ENCODE assay signal across 8 mouse cellular contexts in genomic region chr7:132813416-132814088, GRCm38 (mm10). TPM values are rescaled to one million over a fixed set of nuclear protein-coding genes. Genes with fewer than 3 reads are reported as not detected.
DNase-seq lines count a peak whose midpoint lies in the region; ATAC-seq and TF ChIP-seq lines count a peak whose summit lies in the region.

TSS of gene Fam53b (minus strand) at chr7:132813886.

- intact Hi-C loops in gastrocnemius, postnatal 36 days (cut with DNase I) = loop anchor here (5.0 to 10.0 kb wide), 5 partner anchors 76 to 239 kb away; partner anchors contain the start of gene Oat

- H3K27ac ChIP-seq in intestine, embryonic 14.5 days (ENCODE audit: low read depth) = peak within 1 kb of the TSS; percentile 90
- peak within 1 kb of the TSS; percentile 90 for H3K27ac ChIP-seq in limb, embryonic 11.5 days (replicated peaks; ENCODE audit: low read depth, low read length)
- peak within 1 kb of the TSS; percentile 93 for H3K27ac ChIP-seq in midbrain, embryonic 12.5 days (replicated peaks)
- H3K27ac ChIP-seq in spleen, adult 2 months (ENCODE audit: insufficient read depth, low read length) = peak within 1 kb of the TSS; percentile 96

- under 1% methylated on average over 78 of the region's 85 CpGs for WGBS in intestine, embryonic 14.5 days
- under 1% methylated on average over 79 of the region's 85 CpGs for WGBS in limb, embryonic 11.5 days
- under 1% methylated on average over 71 of the region's 85 CpGs for WGBS in midbrain, embryonic 12.5 days
- WGBS in spleen, adult 2 months = under 1% methylated on average over 80 of the region's 85 CpGs

- H3K27me3 ChIP-seq in intestine, embryonic 14.5 days (replicated peaks; ENCODE audit: control insufficient read depth, insufficient read depth, low read length) = no peaks in the 10 kb centered on the region
- H3K27me3 ChIP-seq in limb, embryonic 11.5 days (ENCODE audit: control insufficient read depth, insufficient read depth, low read length) = no peaks in the 10 kb centered on the region
- no peaks in the 10 kb centered on the region for H3K27me3 ChIP-seq in midbrain, embryonic 12.5 days
- H3K27me3 ChIP-seq in spleen, adult 2 months (ENCODE audit: control insufficient read depth, insufficient read depth, low read length) = no peaks in the 10 kb centered on the region

- peaks cover 40% of the 10 kb centered on the region for H3K4me1 ChIP-seq in intestine, embryonic 14.5 days (replicated peaks; ENCODE audit: control insufficient read depth, insufficient read depth, low read length)
- peaks cover 48% of the 10 kb centered on the region for H3K4me1 ChIP-seq in limb, embryonic 11.5 days (ENCODE audit: control insufficient read depth, insufficient read depth, low read length)
- peaks cover 59% of the 10 kb centered on the region for H3K4me1 ChIP-seq in midbrain, embryonic 12.5 days
- H3K4me1 ChIP-seq in spleen, adult 2 months (ENCODE audit: control insufficient read depth, insufficient read depth, insufficient read length) = peaks cover 12% of the 10 kb centered on the region; the same call in 1 of the 2 replicates

- TF ChIP-seq POLR2A in spleen, adult 2 months (IDR thresholded peaks at IDR 0.05; ENCODE audit: low read depth, low read length) = no peak

- no peaks in the 10 kb centered on the region for H3K9me3 ChIP-seq in intestine, embryonic 14.5 days (ENCODE audit: control insufficient read depth, low read length)
- H3K9me3 ChIP-seq in limb, embryonic 11.5 days (ENCODE audit: control insufficient read depth, low read length) = no peaks in the 10 kb centered on the region
- H3K9me3 ChIP-seq in midbrain, embryonic 12.5 days = no peaks in the 10 kb centered on the region

- peak; percentile 66 for ATAC-seq in intestine, embryonic 14.5 days (replicated peaks; ENCODE audit: low FRiP score, low TSS enrichment, low read depth)
- peak; percentile 16; the same call in 1 of the 2 replicates for ATAC-seq in limb, embryonic 11.5 days (ENCODE audit: insufficient number of reproducible peaks, low FRiP score, low TSS enrichment, low read depth)
- ATAC-seq in midbrain, embryonic 12.5 days (ENCODE audit: low FRiP score, low read depth) = peak; percentile 57

- H3K36me3 ChIP-seq in intestine, embryonic 14.5 days (ENCODE audit: control insufficient read depth, insufficient read depth, low read length) = no peaks in the 10 kb centered on the region
- H3K36me3 ChIP-seq in limb, embryonic 11.5 days (ENCODE audit: control insufficient read depth, insufficient read depth, low read length) = no peaks in the 10 kb centered on the region
- no peaks in the 10 kb centered on the region for H3K36me3 ChIP-seq in midbrain, embryonic 12.5 days
- H3K36me3 ChIP-seq in spleen, adult 2 months (ENCODE audit: control insufficient read depth, insufficient read depth, low read length) = no peaks in the 10 kb centered on the region

- H3K9ac ChIP-seq in intestine, embryonic 14.5 days (ENCODE audit: low read length) = peak within 1 kb of the TSS; percentile 78
- H3K9ac ChIP-seq in limb, embryonic 11.5 days (ENCODE audit: low read length) = peak within 1 kb of the TSS; percentile 93
- H3K9ac ChIP-seq in midbrain, embryonic 12.5 days (replicated peaks) = peak within 1 kb of the TSS; percentile 82

- TF ChIP-seq CTCF in spleen, adult 2 months (IDR thresholded peaks at IDR 0.05; ENCODE audit: extremely low read depth, insufficient read depth, insufficient read length, insufficient replicate concordance) = peak; percentile 11; the same call in 1 of the 2 replicates

- peak within 1 kb of the TSS; percentile 76 for H3K4me3 ChIP-seq in intestine, embryonic 14.5 days (ENCODE audit: low read depth, low read length)
- peak within 1 kb of the TSS; percentile 68 for H3K4me3 ChIP-seq in limb, embryonic 11.5 days (ENCODE audit: low read depth, low read length)
- peak within 1 kb of the TSS; percentile 75 for H3K4me3 ChIP-seq in midbrain, embryonic 12.5 days
- peak within 1 kb of the TSS; percentile 84 for H3K4me3 ChIP-seq in spleen, adult 2 months (ENCODE audit: extremely low read depth, insufficient read depth, insufficient read length)

- peak; percentile 63 to 74 for DNase-seq in layer of hippocampus, adult 18-20 months (ENCODE audit: low spot score in 2 of 2)
- DNase-seq in layer of hippocampus, adult 11-12 months (ENCODE audit: low spot score) = no peak
- DNase-seq in embryo, embryonic 10 days (ENCODE audit: low spot score) = peak; percentile 76
- DNase-seq in gastrocnemius, postnatal 36 days = peak; percentile 54 to 70
- DNase-seq in intestine, embryonic 14.5 days (ENCODE audit: low spot score) = peak; percentile 88
- peak; percentile 79 for DNase-seq in limb, embryonic 11.5 days (ENCODE audit: low spot score)
- DNase-seq in spleen, adult 2 months (ENCODE audit: low read depth in 1 of 2, low spot score in 2 of 2) = peak in 1 of 2 experiments; percentile 50

- peak within 1 kb of the TSS; percentile 87 for H3K4me2 ChIP-seq in intestine, embryonic 14.5 days (ENCODE audit: low read length)
- H3K4me2 ChIP-seq in limb, embryonic 11.5 days (ENCODE audit: low read depth, severe bottlenecking) = peak within 1 kb of the TSS; percentile 88
- H3K4me2 ChIP-seq in midbrain, embryonic 12.5 days (replicated peaks) = peak within 1 kb of the TSS; percentile 83

RNA-seq across cellular contexts. Expression of gene Fam53b, which starts in this region (rescaled TPM):
- 10 to 100 TPM; 50.6 to 51.7 TPM for total RNA-seq in layer of hippocampus, adult 18-20 months (2021)
- total RNA-seq in gastrocnemius, postnatal 36 days (2021) = 10 to 100 TPM; 15.0 to 16.1 TPM
- polyA plus RNA-seq in intestine, embryonic 14.5 days (2014; fragmentation: Nextera tagmentation; extraction: Ambion mirVana) = 20.4 and 23.2 TPM in 2 replicates
- polyA plus RNA-seq in limb, embryonic 11.5 days (2014; fragmentation: Nextera tagmentation; extraction: Ambion mirVana) = 23.8 and 29.3 TPM in 2 replicates
- polyA plus RNA-seq in midbrain, embryonic 12.5 days (2016; fragmentation: Nextera tagmentation; extraction: Ambion mirVana) = 28.3 and 39.6 TPM in 2 replicates
- polyA plus RNA-seq in spleen, adult 2 months (2012; rRNA removed) = 52.4 and 63.2 TPM in 2 replicates

Comparison
In these comparisons a context has a peak if more than half of its experiments do, and no peak if none do; other contexts are left out.
1. ATAC-seq: peak in every context shown above with its lines; median percentile 66 in intestine, embryonic 14.5 days; 57 in midbrain, embryonic 12.5 days; 16 in limb, embryonic 11.5 days.